Mouse (Mus musculus): ENCODE measurements around the gene Dennd2a. TPM values are rescaled to one million over a fixed set of nuclear protein-coding genes. Genes with fewer than 3 reads are reported as not detected.
"Not testable (repeated sequence)": the region's sequence is repeated elsewhere in the genome, so short reads cannot be mapped to it uniquely, and the experiment has no call there.

Dennd2a gene
- polyA plus RNA-seq, 1 experiment, result 4.3 TPM

GRCm38 (mm10) chr6:39429007-39429788 is 128.5 kb downstream of the Dennd2a start:
- no peaks in the 10 kb centered on the region; the same call in 1 of the 2 replicates for H3K4me1 ChIP-seq (ENCODE audit: control insufficient read depth, insufficient read depth, low read length)
- no peak overlapping the region for H3K4me3 ChIP-seq (ENCODE audit: insufficient read depth, low read length)
- TF ChIP-seq POLR2A (IDR thresholded peaks at IDR 0.05; ENCODE audit: borderline replicate concordance, low read depth, low read length), result no peak
- no peak for TF ChIP-seq CTCF (IDR thresholded peaks at IDR 0.05; ENCODE audit: low read depth, low read length)
- H3K27ac ChIP-seq (ENCODE audit: insufficient read depth, low read depth, low read length), result no peak overlapping the region

DNA sequence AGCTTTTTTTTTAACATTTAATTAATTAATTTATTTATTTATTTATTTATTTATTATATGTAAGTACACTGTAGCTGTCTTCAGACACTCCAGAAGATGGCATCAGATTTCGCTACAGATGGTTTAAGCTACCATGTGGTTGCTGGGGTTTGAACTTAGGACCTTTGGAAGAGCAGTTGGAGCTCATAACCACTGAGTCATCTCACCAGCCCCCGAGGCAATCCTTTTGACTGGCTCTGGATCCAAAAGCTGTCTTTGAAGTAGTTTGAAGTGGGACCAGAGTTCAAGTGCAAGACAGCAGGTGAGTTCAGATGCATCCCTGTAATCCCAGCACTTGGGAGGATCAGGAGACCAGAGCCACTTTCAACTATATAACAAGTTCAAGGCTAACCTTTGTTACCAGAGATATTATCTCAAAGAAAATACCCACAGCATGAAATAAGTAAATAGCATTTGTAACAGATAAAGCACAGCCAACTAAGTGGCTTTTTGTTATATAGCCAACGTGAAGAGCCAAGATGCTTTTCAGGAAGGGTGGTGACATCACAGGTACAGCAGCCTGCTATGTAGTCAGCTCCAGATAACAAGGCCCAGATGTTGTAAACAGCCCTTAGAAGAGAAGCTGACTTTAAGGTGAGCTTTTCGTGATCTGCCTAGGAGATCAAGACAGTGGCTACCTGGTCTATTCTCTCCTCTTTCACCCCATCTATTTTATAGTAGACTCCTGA is 130.2 kb downstream of the Dennd2a start:
- no peaks in the 10 kb centered on the region; the same call in 1 of the 2 replicates for H3K4me1 ChIP-seq (ENCODE audit: control insufficient read depth, insufficient read depth, low read length)
- H3K27ac ChIP-seq (ENCODE audit: insufficient read depth, low read depth, low read length), result no peak overlapping the region
- TF ChIP-seq POLR2A (IDR thresholded peaks at IDR 0.05; ENCODE audit: borderline replicate concordance, low read depth, low read length) (no peak), CTCF (IDR thresholded peaks at IDR 0.05; ENCODE audit: low read depth, low read length) (no peak)
- H3K4me3 ChIP-seq (ENCODE audit: insufficient read depth, low read length), result no peak overlapping the region

- H3K4me1 ChIP-seq (ENCODE audit: control insufficient read depth, insufficient read depth, low read length), result no peaks in the 10 kb centered on the region; the same call in 1 of the 2 replicates
- TF ChIP-seq POLR2A (IDR thresholded peaks at IDR 0.05; ENCODE audit: borderline replicate concordance, low read depth, low read length) (no peak), CTCF (IDR thresholded peaks at IDR 0.05; ENCODE audit: low read depth, low read length) (no peak)
- no peak overlapping the region for H3K27ac ChIP-seq (ENCODE audit: insufficient read depth, low read depth, low read length)
- no peak overlapping the region for H3K4me3 ChIP-seq (ENCODE audit: insufficient read depth, low read length)
Observed at GRCm38 (mm10) chr6:39426725-39427124, 130.9 kb downstream of the Dennd2a start.

GRCm38 (mm10) chr6:39425181-39425580 is 132.5 kb downstream of the Dennd2a start:
- TF ChIP-seq POLR2A (IDR thresholded peaks at IDR 0.05; ENCODE audit: borderline replicate concordance, low read depth, low read length), result no peak
- TF ChIP-seq CTCF (IDR thresholded peaks at IDR 0.05; ENCODE audit: low read depth, low read length), result no peak
- Histone ChIP-seq H3K4me1 (ENCODE audit: control insufficient read depth, insufficient read depth, low read length) (no peaks in the 10 kb centered on the region), H3K27ac (ENCODE audit: insufficient read depth, low read depth, low read length) (no peak overlapping the region), H3K4me3 (ENCODE audit: insufficient read depth, low read length) (no peak overlapping the region)

GRCm38 (mm10) chr6:39423686-39424085 is 134.0 kb downstream of the Dennd2a start:
- Histone ChIP-seq H3K4me3 (ENCODE audit: insufficient read depth, low read length) (no peak overlapping the region), H3K27ac (ENCODE audit: insufficient read depth, low read depth, low read length) (no peak overlapping the region), H3K4me1 (ENCODE audit: control insufficient read depth, insufficient read depth, low read length) (no peaks in the 10 kb centered on the region)
- no peak for TF ChIP-seq POLR2A (IDR thresholded peaks at IDR 0.05; ENCODE audit: borderline replicate concordance, low read depth, low read length)
- TF ChIP-seq CTCF (IDR thresholded peaks at IDR 0.05; ENCODE audit: low read depth, low read length), result no peak

DNA sequence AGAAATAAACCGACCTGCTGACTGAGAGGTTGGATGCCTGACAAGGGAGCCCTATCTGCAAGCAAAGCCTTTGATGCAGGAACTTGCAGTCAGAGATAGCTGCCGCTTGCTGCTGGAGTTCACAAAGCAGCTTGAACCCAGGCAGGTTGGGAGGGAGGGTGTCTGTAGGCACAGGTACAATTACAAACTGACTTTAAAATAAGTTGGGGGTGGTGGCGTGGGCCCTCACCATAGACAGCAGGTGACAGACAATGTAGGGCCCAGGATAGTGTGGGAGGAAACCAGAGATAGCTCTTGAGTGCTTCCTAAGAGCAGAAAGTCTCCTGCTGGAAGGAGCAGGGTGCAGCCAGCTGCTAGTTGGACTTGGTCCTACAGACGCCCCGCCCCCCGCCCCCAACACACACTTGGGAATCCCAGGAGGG is 134.5 kb downstream of the Dennd2a start:
- no peak overlapping the region for H3K27ac ChIP-seq (ENCODE audit: insufficient read depth, low read depth, low read length)
- H3K4me3 ChIP-seq (ENCODE audit: insufficient read depth, low read length), result no peak overlapping the region
- H3K4me1 ChIP-seq (ENCODE audit: control insufficient read depth, insufficient read depth, low read length), result no peaks in the 10 kb centered on the region
- TF ChIP-seq CTCF (IDR thresholded peaks at IDR 0.05; ENCODE audit: low read depth, low read length) (no peak), POLR2A (IDR thresholded peaks at IDR 0.05; ENCODE audit: borderline replicate concordance, low read depth, low read length) (no peak)

DNA sequence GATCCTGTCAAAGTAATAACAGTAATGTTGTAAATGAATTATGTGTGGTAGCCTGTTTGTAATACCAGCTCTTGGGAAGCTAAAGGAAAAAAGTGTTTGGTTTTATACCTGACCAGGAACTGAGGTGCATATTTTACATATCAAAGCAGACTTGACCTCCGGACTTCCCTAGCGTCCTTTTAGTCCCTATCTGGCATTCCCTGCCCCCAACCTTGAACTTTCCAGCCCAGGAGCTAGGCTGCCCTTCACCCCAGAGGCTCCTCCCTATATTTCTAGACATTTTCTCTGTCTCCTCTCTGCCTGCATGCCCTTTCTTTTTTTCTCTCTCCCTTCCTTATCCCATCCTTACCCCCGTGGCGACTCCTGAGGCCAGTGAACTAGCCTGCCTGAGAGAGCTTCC is 136.8 kb downstream of the Dennd2a start:
- H3K4me1 ChIP-seq (ENCODE audit: control insufficient read depth, insufficient read depth, low read length), result peaks cover 18% of the 10 kb centered on the region
- H3K4me3 ChIP-seq (ENCODE audit: insufficient read depth, low read length), result no peak overlapping the region
- TF ChIP-seq CTCF (IDR thresholded peaks at IDR 0.05; ENCODE audit: low read depth, low read length) (no peak), POLR2A (IDR thresholded peaks at IDR 0.05; ENCODE audit: borderline replicate concordance, low read depth, low read length) (no peak)
- no peak overlapping the region for H3K27ac ChIP-seq (ENCODE audit: insufficient read depth, low read depth, low read length)

DNA sequence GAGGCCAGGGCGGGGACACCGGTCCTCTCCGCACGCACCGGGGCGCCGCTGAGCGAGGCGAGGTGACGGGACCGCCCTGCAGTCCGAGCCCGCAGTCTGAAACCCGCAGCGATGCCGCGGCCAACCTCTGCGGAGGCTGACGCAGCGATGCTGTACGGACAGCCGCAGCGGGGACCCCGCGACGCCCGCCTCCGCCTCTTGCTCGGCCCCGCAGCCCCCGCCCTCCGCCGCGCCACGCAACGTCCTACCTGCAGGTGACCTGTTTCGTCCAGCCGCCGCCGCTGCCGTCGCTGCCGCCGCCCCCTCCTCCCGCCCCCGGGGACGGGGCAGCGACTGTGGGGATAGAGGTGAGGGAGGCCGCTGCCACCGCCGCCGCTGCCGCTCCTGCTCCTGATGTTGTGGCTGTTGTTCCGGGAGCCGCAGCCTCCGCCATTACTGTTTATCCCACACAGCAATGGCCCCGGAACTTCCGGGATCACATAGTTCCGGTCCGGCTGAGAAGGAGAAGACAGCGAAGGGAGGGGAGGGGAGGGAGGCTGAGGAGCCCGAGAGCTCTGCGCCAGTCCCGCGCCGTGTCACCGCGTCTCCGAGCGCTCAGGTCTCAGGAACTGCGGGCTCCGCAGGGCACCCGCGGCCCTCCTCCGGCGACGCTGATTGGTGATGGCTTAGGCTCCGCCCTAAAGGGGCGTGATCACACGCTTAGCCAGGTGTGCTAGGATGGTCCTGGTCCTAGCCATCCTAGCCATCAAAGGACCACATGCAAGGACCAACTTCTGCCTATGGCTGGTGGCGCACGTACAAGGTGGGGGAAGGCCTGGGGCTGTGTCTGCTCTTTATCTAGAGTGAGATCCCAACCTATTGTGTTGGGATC is 137.6 kb downstream of the Dennd2a start, which contains the start of gene Mkrn1:
TSS of gene Mkrn1 (minus strand) at position 612 of the 871 bp plus-strand sequence.
- Histone ChIP-seq H3K27ac (ENCODE audit: insufficient read depth, low read depth, low read length) (peak within 1 kb of the TSS; percentile 73), H3K4me1 (ENCODE audit: control insufficient read depth, insufficient read depth, low read length) (peaks cover 19% of the 10 kb centered on the region), H3K4me3 (ENCODE audit: insufficient read depth, low read length) (peak within 1 kb of the TSS; percentile 95)
- TF ChIP-seq POLR2A (IDR thresholded peaks at IDR 0.05; ENCODE audit: borderline replicate concordance, low read depth, low read length) (peak; percentile 27; the same call in 1 of the 2 replicates), CTCF (IDR thresholded peaks at IDR 0.05; ENCODE audit: low read depth, low read length) (no peak)

DNA sequence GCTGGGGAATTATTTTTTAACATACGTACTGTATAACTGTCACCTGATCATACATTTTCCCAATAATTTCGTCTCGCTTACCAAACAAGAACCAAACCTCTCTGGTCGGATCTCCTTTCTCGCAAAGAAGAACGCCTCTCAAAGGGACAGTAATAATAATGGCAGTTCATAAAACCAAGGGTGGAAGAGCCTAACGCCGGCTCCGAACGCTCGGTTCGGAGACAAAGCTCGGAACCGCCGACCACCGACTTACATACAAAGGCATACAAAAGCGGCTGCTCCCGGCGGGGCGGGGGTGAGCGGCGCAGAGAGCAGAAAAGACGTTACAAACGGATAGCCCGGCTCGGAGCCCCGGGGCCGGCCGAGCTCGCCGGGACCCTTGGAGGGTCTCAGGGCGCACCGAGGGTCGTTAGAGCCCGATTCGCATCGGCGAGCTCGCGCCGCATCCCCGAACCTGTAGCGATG is 138.2 kb downstream of the Dennd2a start:
- H3K27ac ChIP-seq (ENCODE audit: insufficient read depth, low read depth, low read length), result peak overlapping the region; percentile 73
- peak overlapping the region; percentile 95 for H3K4me3 ChIP-seq (ENCODE audit: insufficient read depth, low read length)

DNA sequence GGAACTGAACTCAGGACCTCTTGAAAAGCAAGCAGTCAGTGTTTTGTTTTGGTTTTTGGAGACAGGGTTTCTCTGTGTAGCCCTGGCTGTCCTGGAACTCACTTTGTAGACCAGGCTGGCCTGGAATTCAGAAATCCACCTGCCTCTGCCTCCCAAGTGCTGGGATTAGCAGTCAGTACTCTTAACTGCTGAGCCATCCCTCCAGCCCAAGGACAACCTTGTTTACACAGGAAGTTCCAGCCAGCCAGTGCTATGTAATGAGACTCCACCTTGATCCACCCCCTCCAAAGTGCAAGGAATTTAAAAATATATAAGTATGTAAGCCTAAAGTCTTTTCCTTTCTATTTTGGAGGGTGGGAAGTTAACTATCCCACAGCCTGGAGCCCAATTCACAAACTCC is 141.0 kb downstream of the Dennd2a start:
- Histone ChIP-seq H3K4me1 (ENCODE audit: control insufficient read depth, insufficient read depth, low read length) (peaks cover 19% of the 10 kb centered on the region), H3K27ac (ENCODE audit: insufficient read depth, low read depth, low read length) (peak overlapping the region; percentile 62)
- H3K4me3 ChIP-seq (ENCODE audit: insufficient read depth, low read length), result not testable (repeated sequence)

More for the DNA sequence above, 138.2 kb downstream of the Dennd2a start:
- TF ChIP-seq CTCF (IDR thresholded peaks at IDR 0.05; ENCODE audit: low read depth, low read length) (no peak), POLR2A (IDR thresholded peaks at IDR 0.05; ENCODE audit: borderline replicate concordance, low read depth, low read length) (no peak)
- peaks cover 19% of the 10 kb centered on the region for H3K4me1 ChIP-seq (ENCODE audit: control insufficient read depth, insufficient read depth, low read length)
